8 mouse cellular contexts compared by ENCODE assay signal in the genomic region with DNA sequence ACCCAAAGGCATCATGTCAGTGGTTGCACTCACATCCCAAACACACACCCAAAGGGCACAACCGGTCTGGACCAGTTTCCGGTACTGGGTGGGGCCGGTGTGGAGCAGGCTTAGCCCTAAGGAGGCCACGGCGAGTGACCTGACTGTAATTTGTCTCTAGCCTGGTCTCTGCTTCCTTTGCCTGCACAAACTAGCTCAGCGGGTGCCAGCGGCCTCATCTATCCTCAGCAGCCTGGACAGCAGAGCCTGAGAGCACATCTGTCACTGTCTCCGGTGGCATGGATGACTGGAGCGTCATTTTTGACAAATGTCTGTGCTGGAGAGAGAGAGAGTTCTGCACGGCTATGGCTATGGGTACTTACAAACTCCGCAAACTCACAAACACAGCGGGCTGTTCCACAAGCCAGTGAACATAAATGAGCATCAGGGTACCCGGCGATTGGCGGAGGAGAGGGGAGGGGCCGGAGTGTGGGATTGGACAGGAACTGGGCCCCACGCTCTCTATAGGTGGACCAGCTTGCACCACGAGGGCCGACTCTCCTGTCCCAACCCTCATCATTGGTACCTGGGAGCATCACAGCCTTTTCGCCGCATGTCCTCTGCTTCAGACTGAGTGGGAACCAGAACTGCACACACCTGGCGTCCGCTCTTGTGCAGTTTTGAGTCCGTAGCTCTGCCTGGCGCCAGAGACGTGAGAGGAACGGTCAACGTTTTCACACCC.
DNase-seq lines count a peak whose midpoint lies in the region; ATAC-seq and TF ChIP-seq lines count a peak whose summit lies in the region.

No protein-coding gene starts in this region.

- intact Hi-C loops in left cerebral cortex, postnatal 4 days (cut with DNase I): no loop called here

- no peak overlapping the region for H3K4me3 ChIP-seq in intestine, postnatal 0 days (ENCODE audit: low read depth, low read length)

- DNase-seq in ES-CJ7 (ENCODE audit: low read depth, low spot score): peak; percentile 37
- peak; percentile 42 for DNase-seq in embryo, embryonic 10.5 days (ENCODE audit: low spot score)
- DNase-seq in left cerebral cortex, postnatal 4 days: peak; percentile 8
- DNase-seq in right cerebral cortex, adult 2 months (ENCODE audit: low spot score in 2 of 2): peak; percentile 56 to 68
- no peak for DNase-seq in ovary, postnatal 14 days (ENCODE audit: low spot score)
- DNase-seq in adipocyte (ENCODE audit: low spot score): no peak
- no peak for DNase-seq in spleen, adult 12 weeks (ENCODE audit: low spot score)

- no peaks in the 10 kb centered on the region for H3K36me3 ChIP-seq in intestine, postnatal 0 days (ENCODE audit: control insufficient read depth, insufficient read depth)

- H3K4me2 ChIP-seq in intestine, postnatal 0 days (replicated peaks; ENCODE audit: low read depth): peak overlapping the region; percentile 35

- peak overlapping the region; percentile 42; the same call in 1 of the 2 replicates for H3K27ac ChIP-seq in intestine, postnatal 0 days (ENCODE audit: low read depth, low read length)

- WGBS in intestine, postnatal 0 days: 67% methylated on average over 28 of the region's 28 CpGs

- H3K9me3 ChIP-seq in intestine, postnatal 0 days (ENCODE audit: control insufficient read depth): no peaks in the 10 kb centered on the region

- H3K27me3 ChIP-seq in intestine, postnatal 0 days (replicated peaks; ENCODE audit: control insufficient read depth, insufficient read depth, low read length): no peaks in the 10 kb centered on the region

- H3K4me1 ChIP-seq in intestine, postnatal 0 days (replicated peaks; ENCODE audit: control insufficient read depth, insufficient read depth, low read length): no peaks in the 10 kb centered on the region

- peak; percentile 50 for ATAC-seq in intestine, postnatal 0 days

- no peak for TF ChIP-seq CTCF in intestine, postnatal 0 days (IDR thresholded peaks at IDR 0.05; ENCODE audit: low read depth)

- 0 out of 2 replicates have a peak overlapping the region, but pooled peaks have one; percentile 2 for H3K9ac ChIP-seq in intestine, postnatal 0 days (ENCODE audit: low read depth, low read length)

Comparison
In these comparisons a context has a peak if more than half of its experiments do, and no peak if none do; other contexts are left out.
1. DNase-seq: peak in ES-CJ7 (single experiment), embryo, embryonic 10.5 days (single experiment), left cerebral cortex, postnatal 4 days (single experiment) and right cerebral cortex, adult 2 months (2 of 2); none in ovary, postnatal 14 days (single experiment), adipocyte (single experiment) and spleen, adult 12 weeks (single experiment).